Mouse (Mus musculus) mesoderm, embryonic 11.5 days (tissue): ENCODE measurements around the gene Plekhh1.

ENCODE experiments used
- DNase-seq: peaks from one replicate; pipeline ENCODE4 v3.0.0-alpha.2; 2012; ENCODE audit warnings: low read depth, low spot score

Plekhh1 gene

GRCm38 (mm10) chr12:79070736-79071333 lies 41.9 kb downstream of the Plekhh1 start:
- no peak for DNase-seq

GRCm38 (mm10) chr12:79072576-79072975 lies 43.6 kb downstream of the Plekhh1 start:
- DNase-seq = no peak

GRCm38 (mm10) chr12:79073362-79073761 lies 44.4 kb downstream of the Plekhh1 start:
- DNase-seq = no peak

- DNase-seq = peak; percentile 85
Observed at GRCm38 (mm10) chr12:79089182-79089812, 60.3 kb downstream of the Plekhh1 start, which contains the start of gene Pigh. Gene Pigh (minus strand): TSS chr12:79089651.

- DNase-seq = no peak
Observed at GRCm38 (mm10) chr12:79092569-79092968, 63.6 kb downstream of the Plekhh1 start.

GRCm38 (mm10) chr12:79097106-79097752 lies 68.3 kb downstream of the Plekhh1 start:
- peak; percentile 62 for DNase-seq

- no peak for DNase-seq
Observed at GRCm38 (mm10) chr12:79103773-79104172, 74.8 kb downstream of the Plekhh1 start.

GRCm38 (mm10) chr12:79104544-79104943 lies 75.6 kb downstream of the Plekhh1 start:
- DNase-seq = no peak

- no peak for DNase-seq
Observed at GRCm38 (mm10) chr12:79105312-79105711, 76.3 kb downstream of the Plekhh1 start.

- no peak for DNase-seq
Observed at GRCm38 (mm10) chr12:79118991-79119390, 90.0 kb downstream of the Plekhh1 start.

- peak; percentile 41 for DNase-seq
Observed at GRCm38 (mm10) chr12:79122820-79123219, 93.9 kb downstream of the Plekhh1 start.

- peak; percentile 76 for DNase-seq
Observed at GRCm38 (mm10) chr12:79130299-79131177, 101.6 kb downstream of the Plekhh1 start, which contains the start of gene Arg2. Gene Arg2 (plus strand): TSS chr12:79130777.
